Mouse (Mus musculus) heart, embryonic 15.5 days (tissue): ENCODE data around the gene Tbc1d9b. TPM values are rescaled to one million over a fixed set of nuclear protein-coding genes. Genes with fewer than 3 reads are reported as not detected.
"Not testable (repeated sequence)": the region's sequence is repeated elsewhere in the genome, so short reads cannot be mapped to it uniquely, and the experiment has no call there.

ENCODE experiments used
- ATAC-seq: fragments of 200-750 bp; cut with Nextera tagmentation; replicated peaks from 2 replicates; pipeline ENCODE4 v1.8.0; 2017; ENCODE audit warnings: low read depth, moderate TSS enrichment; ENCODE audit not compliant: insufficient number of reproducible peaks, insufficient read depth, low FRiP score
- H3K27ac ChIP-seq: fragments of 300-500 bp; sonication (generic); 2 replicates; pipeline ENCODE4 v1.5.1; 2015; ENCODE audit warnings: mild to moderate bottlenecking, inconsistent platforms
- H3K27me3 ChIP-seq: fragments of 300-500 bp; sonication (generic); 2 replicates; pipeline ENCODE4 v1.6.1; 2015; ENCODE audit warnings: inconsistent platforms
- H3K36me3 ChIP-seq: fragments of 300-500 bp; sonication (generic); 2 replicates; pipeline ENCODE4 v1.6.1; 2015; ENCODE audit warnings: mild to moderate bottlenecking, inconsistent platforms
- H3K4me1 ChIP-seq: fragments of 300-500 bp; sonication (generic); replicated peaks from 2 replicates; pipeline ENCODE4 v1.6.1; 2015; ENCODE audit warnings: inconsistent platforms
- H3K4me2 ChIP-seq: fragments of 300-500 bp; sonication (generic); 2 replicates; pipeline ENCODE4 v1.6.1; 2015; ENCODE audit warnings: inconsistent platforms, mild to moderate bottlenecking, moderate library complexity
- H3K4me3 ChIP-seq: fragments of 300-500 bp; sonication (generic); 2 replicates; pipeline ENCODE4 v1.5.1; 2015; ENCODE audit warnings: mild to moderate bottlenecking, inconsistent platforms
- H3K9ac ChIP-seq: fragments of 300-500 bp; sonication (generic); 2 replicates; pipeline ENCODE4 v1.6.1; 2015; ENCODE audit warnings: mild to moderate bottlenecking, inconsistent platforms
- H3K9me3 ChIP-seq: fragments of 300-500 bp; sonication (generic); replicated peaks from 2 replicates; pipeline ENCODE4 v1.6.1; 2016; ENCODE audit warnings: inconsistent platforms
- WGBS: fragments of 180-500 bp; shearing (Covaris S2); methylation state at CpG from one replicate; pipeline ENCODE4 v1.1.7; 2015; ENCODE audit warnings: mixed read lengths; 5-methylcytosine and 5-hydroxymethylcytosine counted together
- polyA plus RNA-seq: library from polyadenylated mRNA; unstranded; fragments of >200 nt; fragmentation: Nextera tagmentation; extraction: Ambion mirVana; gene quantifications from 2 replicates; pipeline ENCODE4 v1.2.1, GENCODE M21; 2015

Gene Tbc1d9b
- polyA plus RNA-seq, 1 experiment from 2014 or later = 25.6 TPM

- ATAC-seq, H3K36me3 ChIP-seq, H3K4me2 ChIP-seq, H3K9me3 ChIP-seq, H3K4me3 ChIP-seq, H3K27ac ChIP-seq, H3K9ac ChIP-seq, H3K27me3 ChIP-seq: not testable (repeated sequence)
- peaks cover 28% of the 10 kb centered on the region for H3K4me1 ChIP-seq
- WGBS = 83% methylated on average over 4 of the region's 4 CpGs
Observed at GRCm38 (mm10) chr11:50101962-50102361, 29.2 kb upstream of the Tbc1d9b start.

GRCm38 (mm10) chr11:50104016-50104415 lies 27.2 kb upstream of the Tbc1d9b start:
- Histone ChIP-seq H3K4me1 (peaks cover 27% of the 10 kb centered on the region), H3K36me3 (0 out of 2 replicates have a peak, but pooled peaks cover 2% of the 10 kb centered on the region), H3K4me2 (no peak overlapping the region), H3K4me3 (no peak overlapping the region), H3K27me3 (no peaks in the 10 kb centered on the region), H3K9me3 (no peaks in the 10 kb centered on the region), H3K27ac (no peak overlapping the region), H3K9ac (no peak overlapping the region)
- 62% methylated on average over 6 of the region's 6 CpGs for WGBS
- no peak for ATAC-seq

GRCm38 (mm10) chr11:50105237-50105636 lies 26.0 kb upstream of the Tbc1d9b start:
- no peak for ATAC-seq
- H3K4me1 ChIP-seq = peaks cover 16% of the 10 kb centered on the region
- H3K27ac ChIP-seq = no peak overlapping the region
- no peak overlapping the region for H3K9ac ChIP-seq
- H3K9me3 ChIP-seq = no peaks in the 10 kb centered on the region
- no peak overlapping the region for H3K4me2 ChIP-seq
- H3K36me3 ChIP-seq = 0 out of 2 replicates have a peak, but pooled peaks cover 2% of the 10 kb centered on the region
- H3K27me3 ChIP-seq = no peaks in the 10 kb centered on the region
- 81% methylated on average over 5 of the region's 5 CpGs for WGBS
- no peak overlapping the region for H3K4me3 ChIP-seq

GRCm38 (mm10) chr11:50106024-50106423 lies 25.2 kb upstream of the Tbc1d9b start:
- no peak overlapping the region for H3K4me3 ChIP-seq
- no peaks in the 10 kb centered on the region for H3K9me3 ChIP-seq
- no peaks in the 10 kb centered on the region for H3K27me3 ChIP-seq
- H3K36me3 ChIP-seq = 0 out of 2 replicates have a peak, but pooled peaks cover 2% of the 10 kb centered on the region
- whole genome bisulfite sequencing = 35% methylated on average over 7 of the region's 7 CpGs
- H3K27ac ChIP-seq = 0 out of 2 replicates have a peak overlapping the region, but pooled peaks have one; percentile 47
- ATAC-seq = 0 out of 2 replicates have a peak, but pooled peaks have one; percentile 31
- peaks cover 15% of the 10 kb centered on the region for H3K4me1 ChIP-seq
- no peak overlapping the region for H3K9ac ChIP-seq
- H3K4me2 ChIP-seq = no peak overlapping the region

GRCm38 (mm10) chr11:50108823-50109244 lies 22.4 kb upstream of the Tbc1d9b start:
- H3K4me1 ChIP-seq = peaks cover 11% of the 10 kb centered on the region
- no peak overlapping the region for H3K4me2 ChIP-seq
- H3K4me3 ChIP-seq = no peak overlapping the region
- no peak overlapping the region for H3K9ac ChIP-seq
- WGBS = 63% methylated on average over 8 of the region's 8 CpGs
- H3K27me3 ChIP-seq = no peaks in the 10 kb centered on the region
- H3K36me3 ChIP-seq = 0 out of 2 replicates have a peak, but pooled peaks cover 2% of the 10 kb centered on the region
- peak overlapping the region; percentile 65 for H3K27ac ChIP-seq
- no peaks in the 10 kb centered on the region for H3K9me3 ChIP-seq
- peak; percentile 58; the same call in 1 of the 2 replicates for ATAC-seq

GRCm38 (mm10) chr11:50114329-50114728 lies 16.9 kb upstream of the Tbc1d9b start:
- H3K9me3 ChIP-seq = no peaks in the 10 kb centered on the region
- 17% methylated on average over 5 of the region's 5 CpGs for WGBS
- no peak overlapping the region for H3K4me3 ChIP-seq
- no peaks in the 10 kb centered on the region for H3K4me1 ChIP-seq
- no peaks in the 10 kb centered on the region for H3K27me3 ChIP-seq
- H3K27ac ChIP-seq = no peak overlapping the region
- ATAC-seq = 0 out of 2 replicates have a peak, but pooled peaks have one; percentile 50
- H3K9ac ChIP-seq = no peak overlapping the region
- no peaks in the 10 kb centered on the region for H3K36me3 ChIP-seq
- H3K4me2 ChIP-seq = no peak overlapping the region

GRCm38 (mm10) chr11:50122631-50123081 lies 8.5 kb upstream of the Tbc1d9b start:
- H3K4me3 ChIP-seq = no peak overlapping the region
- H3K27me3 ChIP-seq = no peaks in the 10 kb centered on the region
- 88% methylated on average over 8 of the region's 8 CpGs for WGBS
- no peak for ATAC-seq
- H3K4me2 ChIP-seq = no peak overlapping the region
- H3K4me1 ChIP-seq = no peaks in the 10 kb centered on the region
- H3K36me3 ChIP-seq = 0 out of 2 replicates have a peak, but pooled peaks cover 2% of the 10 kb centered on the region
- H3K27ac ChIP-seq = no peak overlapping the region
- no peak overlapping the region for H3K9ac ChIP-seq
- H3K9me3 ChIP-seq = no peaks in the 10 kb centered on the region

- ATAC-seq = no peak
- H3K9me3 ChIP-seq = no peaks in the 10 kb centered on the region
- H3K4me3 ChIP-seq = no peak overlapping the region
- H3K4me1 ChIP-seq = peaks cover 20% of the 10 kb centered on the region
- WGBS = 7% methylated on average over 10 of the region's 10 CpGs
- H3K4me2 ChIP-seq = peak overlapping the region; percentile 52
- H3K27me3 ChIP-seq = no peaks in the 10 kb centered on the region
- H3K9ac ChIP-seq = no peak overlapping the region
- H3K36me3 ChIP-seq = no peaks in the 10 kb centered on the region
- H3K27ac ChIP-seq = no peak overlapping the region
Observed at GRCm38 (mm10) chr11:50127781-50128180, 3.4 kb upstream of the Tbc1d9b start.

GRCm38 (mm10) chr11:50131801-50132201 lies 605 bp downstream of the Tbc1d9b start:
- Histone ChIP-seq H3K4me1 (peaks cover 26% of the 10 kb centered on the region), H3K4me2 (peak overlapping the region; percentile 95), H3K27me3 (no peaks in the 10 kb centered on the region), H3K27ac (peak overlapping the region; percentile 95), H3K4me3 (peak overlapping the region; percentile 91), H3K9me3 (no peaks in the 10 kb centered on the region), H3K9ac (peak overlapping the region; percentile 99), H3K36me3 (peaks cover 9% of the 10 kb centered on the region)
- WGBS = 12% methylated on average over 10 of the region's 10 CpGs
- ATAC-seq = no peak

GRCm38 (mm10) chr11:50132265-50132664 lies 1.1 kb downstream of the Tbc1d9b start:
- WGBS = 86% methylated on average over 6 of the region's 6 CpGs
- Histone ChIP-seq H3K4me1 (peaks cover 26% of the 10 kb centered on the region), H3K36me3 (peaks cover 13% of the 10 kb centered on the region), H3K9ac (peak overlapping the region; percentile 99), H3K4me3 (peak overlapping the region; percentile 91), H3K27me3 (no peaks in the 10 kb centered on the region), H3K9me3 (no peaks in the 10 kb centered on the region), H3K4me2 (peak overlapping the region; percentile 95), H3K27ac (no peak overlapping the region)
- no peak for ATAC-seq

GRCm38 (mm10) chr11:50134136-50134859 lies 3.1 kb downstream of the Tbc1d9b start:
- no peaks in the 10 kb centered on the region for H3K9me3 ChIP-seq
- no peak overlapping the region for H3K9ac ChIP-seq
- H3K36me3 ChIP-seq = peaks cover 32% of the 10 kb centered on the region
- no peaks in the 10 kb centered on the region for H3K27me3 ChIP-seq
- 56% methylated on average over 10 of the region's 10 CpGs for WGBS
- ATAC-seq = no peak
- H3K4me2 ChIP-seq = no peak overlapping the region
- peaks cover 23% of the 10 kb centered on the region for H3K4me1 ChIP-seq
- H3K4me3 ChIP-seq = no peak overlapping the region
- H3K27ac ChIP-seq = peak overlapping the region; percentile 55; the same call in 1 of the 2 replicates
